Mouse (Mus musculus): ENCODE measurements around the gene Cep350. TPM values are rescaled to one million over a fixed set of nuclear protein-coding genes. Genes with fewer than 3 reads are reported as not detected.

Cep350 gene
- polyA plus RNA-seq, 1 experiment, result 21.3 TPM

DNA sequence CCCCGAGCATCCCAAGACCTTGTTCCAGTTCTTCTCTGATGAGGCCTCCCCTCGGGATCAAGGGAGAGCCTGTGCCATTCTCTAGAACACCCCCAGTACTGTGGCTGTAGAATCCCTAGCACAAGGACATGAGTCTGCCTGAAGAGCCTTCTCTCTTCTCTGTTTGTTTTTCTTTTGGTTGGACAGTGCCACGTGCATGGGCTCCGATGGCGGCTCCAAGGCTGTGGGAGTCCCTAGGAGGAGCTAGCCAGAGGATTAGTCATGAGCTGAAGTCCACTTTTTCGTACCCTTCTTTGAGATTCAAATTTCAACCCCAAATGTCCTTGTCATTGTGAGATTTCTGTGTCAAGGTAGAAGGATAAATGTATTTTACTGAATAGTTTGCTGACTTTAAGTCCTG is 142.2 kb downstream of the Cep350 start:
- Histone ChIP-seq H3K4me3 (replicated peaks; ENCODE audit: control insufficient read depth, low read depth, low read length) (no peak overlapping the region), H3K4me1 (ENCODE audit: control insufficient read depth, insufficient read depth, low read length) (no peaks in the 10 kb centered on the region; the same call in 1 of the 2 replicates), H3K27ac (ENCODE audit: control insufficient read depth, insufficient read depth, low read depth, low read length, poor library complexity) (no peak overlapping the region)
- no peak for TF ChIP-seq POLR2A (IDR thresholded peaks at IDR 0.05; ENCODE audit: borderline replicate concordance, control insufficient read depth, low read depth, low read length)
- TF ChIP-seq CTCF (IDR thresholded peaks at IDR 0.05; ENCODE audit: control insufficient read depth, insufficient read depth, low read length), result no peak
- WGBS, result 78% methylated on average over 6 of the region's 6 CpGs

GRCm38 (mm10) chr1:155827703-155828295 is 145.3 kb downstream of the Cep350 start:
- Histone ChIP-seq H3K27ac (ENCODE audit: control insufficient read depth, insufficient read depth, low read depth, low read length, poor library complexity) (no peak overlapping the region), H3K4me1 (ENCODE audit: control insufficient read depth, insufficient read depth, low read length) (no peaks in the 10 kb centered on the region; the same call in 1 of the 2 replicates), H3K4me3 (replicated peaks; ENCODE audit: control insufficient read depth, low read depth, low read length) (no peak overlapping the region)
- WGBS, result 67% methylated on average over 8 of the region's 8 CpGs
- TF ChIP-seq POLR2A (IDR thresholded peaks at IDR 0.05; ENCODE audit: borderline replicate concordance, control insufficient read depth, low read depth, low read length) (no peak), CTCF (IDR thresholded peaks at IDR 0.05; ENCODE audit: control insufficient read depth, insufficient read depth, low read length) (no peak)

DNA sequence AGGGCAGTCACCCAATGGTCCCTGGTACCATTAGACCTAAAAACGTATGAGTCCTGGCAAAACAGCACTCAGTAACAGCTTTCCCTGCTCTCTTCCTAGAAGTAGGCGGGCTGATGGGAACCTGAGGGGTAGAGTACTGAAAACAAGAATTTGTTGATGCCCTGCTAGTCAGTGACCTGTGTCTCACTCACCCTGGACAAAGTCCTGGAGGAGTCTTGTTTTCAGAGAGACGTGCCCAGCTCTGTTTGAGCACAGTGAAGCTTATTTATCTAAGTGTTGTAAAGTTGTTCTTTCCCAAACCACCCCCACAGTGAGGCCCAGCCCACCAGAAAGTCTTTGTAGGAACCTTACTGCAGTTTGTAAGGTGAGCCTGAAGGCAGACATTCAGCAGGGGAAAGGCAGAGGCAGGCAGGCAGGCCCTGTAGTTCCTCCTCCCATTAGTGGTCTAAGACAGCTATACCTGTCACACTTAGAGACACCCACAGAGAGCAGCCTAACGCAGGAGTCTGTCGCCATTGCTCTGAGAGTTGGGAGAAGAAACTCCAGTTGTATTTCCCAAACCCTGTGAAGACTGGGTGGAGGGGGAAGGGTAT is 146.2 kb downstream of the Cep350 start:
- Histone ChIP-seq H3K4me1 (ENCODE audit: control insufficient read depth, insufficient read depth, low read length) (no peaks in the 10 kb centered on the region; the same call in 1 of the 2 replicates), H3K4me3 (replicated peaks; ENCODE audit: control insufficient read depth, low read depth, low read length) (no peak overlapping the region), H3K27ac (ENCODE audit: control insufficient read depth, insufficient read depth, low read depth, low read length, poor library complexity) (no peak overlapping the region)
- TF ChIP-seq POLR2A (IDR thresholded peaks at IDR 0.05; ENCODE audit: borderline replicate concordance, control insufficient read depth, low read depth, low read length) (no peak), CTCF (IDR thresholded peaks at IDR 0.05; ENCODE audit: control insufficient read depth, insufficient read depth, low read length) (no peak)
- WGBS, result 81% methylated on average over 5 of the region's 5 CpGs

GRCm38 (mm10) chr1:155825940-155826716 is 146.9 kb downstream of the Cep350 start:
- H3K4me1 ChIP-seq (ENCODE audit: control insufficient read depth, insufficient read depth, low read length), result no peaks in the 10 kb centered on the region; the same call in 1 of the 2 replicates
- 68% methylated on average over 4 of the region's 4 CpGs for WGBS
- no peak overlapping the region for H3K4me3 ChIP-seq (replicated peaks; ENCODE audit: control insufficient read depth, low read depth, low read length)
- H3K27ac ChIP-seq (ENCODE audit: control insufficient read depth, insufficient read depth, low read depth, low read length, poor library complexity), result no peak overlapping the region
- TF ChIP-seq POLR2A (IDR thresholded peaks at IDR 0.05; ENCODE audit: borderline replicate concordance, control insufficient read depth, low read depth, low read length) (no peak), CTCF (IDR thresholded peaks at IDR 0.05; ENCODE audit: control insufficient read depth, insufficient read depth, low read length) (no peak)

- no peak overlapping the region for H3K27ac ChIP-seq (ENCODE audit: control insufficient read depth, insufficient read depth, low read depth, low read length, poor library complexity)
- 50% methylated on average over 5 of the region's 5 CpGs for WGBS
These were observed 152.4 kb downstream of the Cep350 start for GRCm38 (mm10) chr1:155820646-155821045.

DNA sequence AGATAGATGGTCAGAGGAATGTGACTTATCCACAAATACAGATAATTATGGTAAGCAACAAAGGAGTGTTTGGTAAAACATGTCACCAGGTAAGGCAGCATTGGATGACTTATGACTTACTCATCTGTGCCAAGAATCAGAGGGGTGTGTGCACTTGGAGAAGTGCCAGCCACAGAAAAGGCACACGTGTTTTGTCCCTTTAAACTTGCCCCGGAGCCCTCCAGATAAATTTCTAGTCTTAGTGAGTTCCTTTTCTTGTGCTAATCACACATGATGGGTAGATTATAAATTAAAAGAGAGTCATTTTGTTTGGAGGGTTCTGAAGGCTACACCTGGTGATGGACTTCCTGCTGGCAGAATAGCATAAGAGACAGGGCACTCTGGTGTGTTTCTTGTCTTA is 156.9 kb downstream of the Cep350 start:
- WGBS, result 67% methylated on average over 2 of the region's 2 CpGs
- Histone ChIP-seq H3K27ac (ENCODE audit: control insufficient read depth, insufficient read depth, low read depth, low read length, poor library complexity) (no peak overlapping the region), H3K4me3 (replicated peaks; ENCODE audit: control insufficient read depth, low read depth, low read length) (no peak overlapping the region), H3K4me1 (ENCODE audit: control insufficient read depth, insufficient read depth, low read length) (peaks cover 5% of the 10 kb centered on the region; the same call in 1 of the 2 replicates)
- TF ChIP-seq POLR2A (IDR thresholded peaks at IDR 0.05; ENCODE audit: borderline replicate concordance, control insufficient read depth, low read depth, low read length) (no peak), CTCF (IDR thresholded peaks at IDR 0.05; ENCODE audit: control insufficient read depth, insufficient read depth, low read length) (no peak)

More at GRCm38 (mm10) chr1:155820646-155821045, 152.4 kb downstream of the Cep350 start:
- Histone ChIP-seq H3K4me1 (ENCODE audit: control insufficient read depth, insufficient read depth, low read length) (no peaks in the 10 kb centered on the region; the same call in 1 of the 2 replicates), H3K4me3 (replicated peaks; ENCODE audit: control insufficient read depth, low read depth, low read length) (no peak overlapping the region)
- TF ChIP-seq CTCF (IDR thresholded peaks at IDR 0.05; ENCODE audit: control insufficient read depth, insufficient read depth, low read length) (no peak), POLR2A (IDR thresholded peaks at IDR 0.05; ENCODE audit: borderline replicate concordance, control insufficient read depth, low read depth, low read length) (no peak)

- Histone ChIP-seq H3K4me3 (replicated peaks; ENCODE audit: control insufficient read depth, low read depth, low read length) (peak within 1 kb of the TSS; percentile 94), H3K4me1 (ENCODE audit: control insufficient read depth, insufficient read depth, low read length) (peaks cover 5% of the 10 kb centered on the region; the same call in 1 of the 2 replicates), H3K27ac (ENCODE audit: control insufficient read depth, insufficient read depth, low read depth, low read length, poor library complexity) (peak within 1 kb of the TSS; percentile 52)
- TF ChIP-seq POLR2A (IDR thresholded peaks at IDR 0.05; ENCODE audit: borderline replicate concordance, control insufficient read depth, low read depth, low read length), result peak; percentile 85
- no peak for TF ChIP-seq CTCF (IDR thresholded peaks at IDR 0.05; ENCODE audit: control insufficient read depth, insufficient read depth, low read length)
- under 1% methylated on average over 67 of the region's 67 CpGs for WGBS
These were observed 160.2 kb downstream of the Cep350 start, which contains the start of gene Qsox1 for GRCm38 (mm10) chr1:155812581-155813499. Gene Qsox1 (minus strand): TSS chr1:155812889.

All from bone marrow, adult 2 months (tissue).